Mouse (Mus musculus) embryonic facial prominence, embryonic 15.5 days (tissue): ENCODE data around the gene Abca17. TPM values are rescaled to one million over a fixed set of nuclear protein-coding genes. Genes with fewer than 3 reads are reported as not detected.

Experiments used
- ATAC-seq: fragments of 200-750 bp; cut with Nextera tagmentation; 2 replicates; pipeline ENCODE4 v1.8.0; 2017; ENCODE audit warnings: low read depth, moderate TSS enrichment; ENCODE audit not compliant: insufficient number of reproducible peaks, low FRiP score, low TSS enrichment
- H3K27ac ChIP-seq: fragments of 300-500 bp; sonication (generic); replicated peaks from 2 replicates; pipeline ENCODE4 v1.5.1; 2015; ENCODE audit warnings: mild to moderate bottlenecking, inconsistent platforms
- H3K27me3 ChIP-seq: fragments of 300-500 bp; sonication (generic); 2 replicates; pipeline ENCODE4 v1.6.1; 2015; ENCODE audit warnings: inconsistent platforms
- H3K36me3 ChIP-seq: fragments of 300-500 bp; sonication (generic); 2 replicates; pipeline ENCODE4 v1.6.1; 2015; ENCODE audit warnings: mild to moderate bottlenecking, inconsistent platforms
- H3K4me1 ChIP-seq: fragments of 300-500 bp; sonication (generic); 2 replicates; pipeline ENCODE4 v1.6.1; 2015; ENCODE audit warnings: inconsistent platforms
- H3K4me2 ChIP-seq: fragments of 300-500 bp; sonication (generic); replicated peaks from 2 replicates; pipeline ENCODE4 v1.6.1; 2015; ENCODE audit warnings: mild to moderate bottlenecking, inconsistent platforms
- H3K4me3 ChIP-seq: fragments of 300-500 bp; sonication (generic); replicated peaks from 2 replicates; pipeline ENCODE4 v1.5.1; 2015; ENCODE audit warnings: mild to moderate bottlenecking, inconsistent platforms
- H3K9ac ChIP-seq: fragments of 300-500 bp; sonication (generic); 2 replicates; pipeline ENCODE4 v1.6.1; 2015; ENCODE audit warnings: inconsistent platforms
- H3K9me3 ChIP-seq: fragments of 300-500 bp; sonication (generic); replicated peaks from 2 replicates; pipeline ENCODE4 v1.6.1; 2016; ENCODE audit warnings: inconsistent platforms
- WGBS: fragments of 180-500 bp; shearing (Covaris S2); methylation state at CpG from one replicate; pipeline ENCODE4 v1.1.7; 2015; 5-methylcytosine and 5-hydroxymethylcytosine counted together
- polyA plus RNA-seq: library from polyadenylated mRNA; unstranded; fragments of >200 nt; fragmentation: Nextera tagmentation; extraction: Ambion mirVana; gene quantifications from 2 replicates; pipeline ENCODE4 v1.2.1, GENCODE M21; 2015

Abca17 gene
- polyA plus RNA-seq, 1 experiment from 2014 or later, result not detected

- Histone ChIP-seq H3K9me3 (0 out of 2 replicates have a peak, but pooled peaks cover 2% of the 10 kb centered on the region), H3K27me3 (no peaks in the 10 kb centered on the region), H3K9ac (no peak overlapping the region), H3K4me1 (no peaks in the 10 kb centered on the region), H3K27ac (no peak overlapping the region), H3K4me3 (no peak overlapping the region), H3K36me3 (no peaks in the 10 kb centered on the region), H3K4me2 (no peak overlapping the region)
- no peak for ATAC-seq
- 76% methylated on average over 4 of the region's 4 CpGs for WGBS
Measured at GRCm38 (mm10) chr17:24279907-24280306, 71.0 kb downstream of the Abca17 start.

- no peak for ATAC-seq
Measured at GRCm38 (mm10) chr17:24267133-24267532, 83.7 kb downstream of the Abca17 start.

GRCm38 (mm10) chr17:24264766-24265165 lies 86.1 kb downstream of the Abca17 start:
- no peak overlapping the region for H3K9ac ChIP-seq
- 78% methylated on average over 2 of the region's 2 CpGs for WGBS
- no peaks in the 10 kb centered on the region for H3K4me1 ChIP-seq

More at GRCm38 (mm10) chr17:24267133-24267532, 83.7 kb downstream of the Abca17 start:
- no peak overlapping the region for H3K4me3 ChIP-seq
- H3K36me3 ChIP-seq, result no peaks in the 10 kb centered on the region
- WGBS, result 57% methylated on average over 1 of the region's 1 CpGs
- H3K4me2 ChIP-seq, result no peak overlapping the region
- H3K9me3 ChIP-seq, result no peaks in the 10 kb centered on the region
- no peaks in the 10 kb centered on the region for H3K4me1 ChIP-seq
- no peak overlapping the region for H3K9ac ChIP-seq
- H3K27me3 ChIP-seq, result no peaks in the 10 kb centered on the region
- no peak overlapping the region for H3K27ac ChIP-seq

GRCm38 (mm10) chr17:24260516-24260915 lies 90.4 kb downstream of the Abca17 start:
- H3K36me3 ChIP-seq, result no peaks in the 10 kb centered on the region
- no peak overlapping the region for H3K27ac ChIP-seq
- H3K9me3 ChIP-seq, result no peaks in the 10 kb centered on the region
- no peaks in the 10 kb centered on the region for H3K27me3 ChIP-seq
- no peak overlapping the region for H3K9ac ChIP-seq
- H3K4me3 ChIP-seq, result no peak overlapping the region
- WGBS, result 62% methylated on average over 4 of the region's 4 CpGs
- no peak for ATAC-seq
- H3K4me1 ChIP-seq, result no peaks in the 10 kb centered on the region
- no peak overlapping the region for H3K4me2 ChIP-seq

More at GRCm38 (mm10) chr17:24264766-24265165, 86.1 kb downstream of the Abca17 start:
- Histone ChIP-seq H3K9me3 (no peaks in the 10 kb centered on the region), H3K4me2 (no peak overlapping the region), H3K27ac (no peak overlapping the region), H3K4me3 (no peak overlapping the region), H3K36me3 (no peaks in the 10 kb centered on the region), H3K27me3 (no peaks in the 10 kb centered on the region)
- ATAC-seq, result no peak

GRCm38 (mm10) chr17:24259702-24260101 lies 91.2 kb downstream of the Abca17 start:
- no peak for ATAC-seq
- WGBS, result 71% methylated on average over 5 of the region's 5 CpGs
- Histone ChIP-seq H3K36me3 (no peaks in the 10 kb centered on the region), H3K9ac (no peak overlapping the region), H3K4me3 (no peak overlapping the region), H3K27ac (no peak overlapping the region), H3K9me3 (no peaks in the 10 kb centered on the region), H3K27me3 (no peaks in the 10 kb centered on the region), H3K4me1 (no peaks in the 10 kb centered on the region), H3K4me2 (no peak overlapping the region)

- H3K36me3 ChIP-seq, result no peaks in the 10 kb centered on the region
- no peak overlapping the region for H3K4me3 ChIP-seq
- no peaks in the 10 kb centered on the region for H3K27me3 ChIP-seq
- no peak overlapping the region for H3K27ac ChIP-seq
- H3K9ac ChIP-seq, result no peak overlapping the region
- no peaks in the 10 kb centered on the region for H3K4me1 ChIP-seq
- no peak overlapping the region for H3K4me2 ChIP-seq
- no peak for ATAC-seq
- no peaks in the 10 kb centered on the region for H3K9me3 ChIP-seq
- 72% methylated on average over 4 of the region's 4 CpGs for WGBS
Measured at GRCm38 (mm10) chr17:24258981-24259380, 91.9 kb downstream of the Abca17 start.

GRCm38 (mm10) chr17:24252329-24252728 lies 98.5 kb downstream of the Abca17 start:
- no peaks in the 10 kb centered on the region for H3K9me3 ChIP-seq
- H3K9ac ChIP-seq, result no peak overlapping the region
- no peak overlapping the region for H3K27ac ChIP-seq
- H3K4me1 ChIP-seq, result peaks cover 16% of the 10 kb centered on the region
- H3K4me2 ChIP-seq, result no peak overlapping the region
- WGBS, result 94% methylated on average over 2 of the region's 2 CpGs
- no peaks in the 10 kb centered on the region for H3K27me3 ChIP-seq
- no peak overlapping the region for H3K4me3 ChIP-seq
- peaks cover 16% of the 10 kb centered on the region for H3K36me3 ChIP-seq
- no peak for ATAC-seq

GRCm38 (mm10) chr17:24251320-24252069 lies 99.4 kb downstream of the Abca17 start, which contains the start of gene Ccnf:
Ccnf (minus strand) TSS chr17:24251484.
- H3K4me3 ChIP-seq, result peak within 1 kb of the TSS; percentile 84
- under 1% methylated on average over 48 of the region's 48 CpGs for WGBS
- H3K4me1 ChIP-seq, result peaks cover 16% of the 10 kb centered on the region
- H3K9ac ChIP-seq, result peak within 1 kb of the TSS; percentile 70
- H3K27me3 ChIP-seq, result no peaks in the 10 kb centered on the region
- no peaks in the 10 kb centered on the region for H3K9me3 ChIP-seq
- ATAC-seq, result peak; percentile 100
- H3K4me2 ChIP-seq, result peak within 1 kb of the TSS; percentile 59
- H3K27ac ChIP-seq, result peak within 1 kb of the TSS; percentile 71
- H3K36me3 ChIP-seq, result peaks cover 17% of the 10 kb centered on the region

GRCm38 (mm10) chr17:24250988-24251319 lies 99.9 kb downstream of the Abca17 start:
- under 1% methylated on average over 32 of the region's 32 CpGs for WGBS
- H3K9me3 ChIP-seq, result no peaks in the 10 kb centered on the region
- no peaks in the 10 kb centered on the region for H3K27me3 ChIP-seq
- H3K4me1 ChIP-seq, result peaks cover 16% of the 10 kb centered on the region
- peak overlapping the region; percentile 70 for H3K9ac ChIP-seq
- H3K36me3 ChIP-seq, result peaks cover 21% of the 10 kb centered on the region
- peak overlapping the region; percentile 71 for H3K27ac ChIP-seq
- H3K4me3 ChIP-seq, result peak overlapping the region; percentile 84
- H3K4me2 ChIP-seq, result peak overlapping the region; percentile 59
- ATAC-seq, result no peak

- Histone ChIP-seq H3K4me1 (peaks cover 16% of the 10 kb centered on the region), H3K4me3 (no peak overlapping the region), H3K4me2 (no peak overlapping the region), H3K36me3 (peaks cover 39% of the 10 kb centered on the region), H3K27me3 (no peaks in the 10 kb centered on the region), H3K9ac (no peak overlapping the region), H3K9me3 (0 out of 2 replicates have a peak, but pooled peaks cover 4% of the 10 kb centered on the region), H3K27ac (no peak overlapping the region)
- WGBS, result 97% methylated on average over 2 of the region's 2 CpGs
- ATAC-seq, result no peak
Measured at GRCm38 (mm10) chr17:24248641-24249040, 102.2 kb downstream of the Abca17 start.

GRCm38 (mm10) chr17:24244061-24244460 lies 106.8 kb downstream of the Abca17 start:
- H3K36me3 ChIP-seq, result peaks cover 82% of the 10 kb centered on the region
- no peak for ATAC-seq
- H3K9me3 ChIP-seq, result 0 out of 2 replicates have a peak, but pooled peaks cover 4% of the 10 kb centered on the region

More at GRCm38 (mm10) chr17:24244061-24244460, 106.8 kb downstream of the Abca17 start:
- H3K4me3 ChIP-seq, result no peak overlapping the region
- 97% methylated on average over 8 of the region's 8 CpGs for WGBS
- H3K4me2 ChIP-seq, result no peak overlapping the region
- H3K27me3 ChIP-seq, result no peaks in the 10 kb centered on the region
- no peak overlapping the region for H3K9ac ChIP-seq
- no peaks in the 10 kb centered on the region for H3K4me1 ChIP-seq
- H3K27ac ChIP-seq, result no peak overlapping the region
